Mouse (Mus musculus): ENCODE data around the gene Lmtk2.

Lmtk2 gene

DNA sequence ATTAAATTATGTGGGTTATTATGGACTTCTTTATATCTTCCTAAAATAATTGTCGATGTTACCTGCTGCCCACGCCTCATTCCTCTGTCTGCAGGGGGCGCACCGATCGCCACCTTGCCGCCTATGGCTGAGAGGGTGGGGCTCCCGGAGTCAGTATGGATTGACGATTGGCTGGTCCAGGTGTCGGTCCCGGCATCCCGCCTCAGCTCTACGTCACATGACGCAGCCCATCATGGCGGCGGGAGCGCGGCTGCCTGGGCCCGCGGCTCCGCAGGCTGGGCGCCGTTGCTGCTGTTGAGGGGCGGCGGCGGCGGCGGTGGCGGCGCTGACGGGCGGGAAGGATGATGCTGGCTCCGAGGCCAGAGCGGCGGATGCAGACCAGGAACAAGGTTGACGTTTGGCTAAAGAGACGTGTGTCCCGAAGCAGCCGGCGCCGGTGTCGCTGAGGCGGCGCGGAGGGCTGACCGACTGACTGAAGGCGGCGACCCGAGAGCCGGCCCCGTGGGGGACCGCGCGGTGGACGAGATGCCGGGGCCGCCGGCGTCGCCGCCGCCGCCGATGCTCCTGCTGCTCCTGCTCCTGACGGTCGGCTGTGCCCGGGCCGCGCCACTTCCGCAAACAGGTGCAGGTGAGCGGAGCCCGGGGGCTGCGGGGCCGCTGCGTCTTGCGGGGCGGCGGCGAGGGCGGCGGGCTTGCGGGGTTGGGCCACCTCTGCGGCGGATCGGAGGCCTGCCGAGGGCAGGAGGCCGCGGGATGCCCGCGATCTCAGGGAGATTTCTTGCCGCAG is at the start of gene Lmtk2:
Gene Lmtk2, plus strand, starts transcription at position 288 of the 787 bp plus-strand sequence.
- in situ Hi-C loops (cut with MboI; ENCODE audit: low pct_unique_long_range_greater_than_20kb in 1 of 2, low sequenced_read_pairs in 2 of 2, unreplicated experiment in 1 of 2), result no loop called here

DNA sequence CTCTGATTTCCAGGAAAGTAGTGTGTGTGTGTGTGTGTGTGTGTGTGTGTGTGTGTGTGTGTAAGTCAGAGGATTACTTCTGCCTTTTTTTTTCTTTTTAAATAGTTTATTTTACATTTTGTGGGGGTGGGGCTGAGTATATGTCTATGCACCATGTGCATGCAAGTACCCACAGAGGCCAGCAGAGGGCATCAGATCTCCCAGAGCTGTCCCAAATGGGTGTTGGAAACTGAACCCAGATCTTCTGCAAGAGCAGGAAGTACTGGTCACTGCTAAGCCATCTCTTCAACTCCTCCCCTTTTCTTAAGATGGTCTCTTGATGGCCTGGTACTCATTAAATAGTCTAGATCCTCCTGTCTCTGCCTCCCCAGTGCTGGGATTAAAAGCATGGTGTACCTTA is 49.0 kb upstream of the Lmtk2 start:
- in situ Hi-C loops (cut with MboI; ENCODE audit: low pct_unique_long_range_greater_than_20kb in 1 of 2, low sequenced_read_pairs in 2 of 2, unreplicated experiment in 1 of 2), result loop anchor here (10.0 kb wide), 1 partner anchor 104 kb away; no protein-coding TSS in a partner anchor

DNA sequence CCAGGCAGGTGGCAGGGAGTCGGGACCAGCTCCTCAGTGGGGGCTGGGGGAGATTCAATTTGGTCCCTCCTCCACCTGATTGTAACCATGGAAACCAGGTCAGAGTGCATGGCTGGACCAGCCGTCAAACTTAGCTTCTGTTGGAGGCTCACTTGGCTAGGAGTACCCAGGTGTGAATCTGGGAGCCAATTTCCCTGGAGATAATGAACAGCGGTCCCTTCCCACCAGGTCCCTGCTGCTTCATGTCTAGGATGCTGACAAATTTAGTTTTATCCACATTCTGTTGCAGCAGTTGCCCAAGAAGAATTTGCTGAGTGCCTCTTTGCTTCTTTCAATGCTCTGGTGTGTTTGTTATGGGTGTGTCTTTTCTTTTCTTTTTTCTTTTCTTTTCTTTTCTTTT is 46.8 kb upstream of the Lmtk2 start:
- in situ Hi-C loops (cut with MboI; ENCODE audit: low pct_unique_long_range_greater_than_20kb in 1 of 2, low sequenced_read_pairs in 2 of 2, unreplicated experiment in 1 of 2), result loop anchor here (10.0 kb wide), 1 partner anchor 101 kb away; no protein-coding TSS in a partner anchor

- in situ Hi-C loops (cut with MboI; ENCODE audit: low pct_unique_long_range_greater_than_20kb in 1 of 2, low sequenced_read_pairs in 2 of 2, unreplicated experiment in 1 of 2), result loop anchor here (10.0 kb wide), 1 partner anchor 100 kb away; no protein-coding TSS in a partner anchor
Measured at GRCm38 (mm10) chr5:144054340-144054739, 45.9 kb upstream of the Lmtk2 start.

DNA sequence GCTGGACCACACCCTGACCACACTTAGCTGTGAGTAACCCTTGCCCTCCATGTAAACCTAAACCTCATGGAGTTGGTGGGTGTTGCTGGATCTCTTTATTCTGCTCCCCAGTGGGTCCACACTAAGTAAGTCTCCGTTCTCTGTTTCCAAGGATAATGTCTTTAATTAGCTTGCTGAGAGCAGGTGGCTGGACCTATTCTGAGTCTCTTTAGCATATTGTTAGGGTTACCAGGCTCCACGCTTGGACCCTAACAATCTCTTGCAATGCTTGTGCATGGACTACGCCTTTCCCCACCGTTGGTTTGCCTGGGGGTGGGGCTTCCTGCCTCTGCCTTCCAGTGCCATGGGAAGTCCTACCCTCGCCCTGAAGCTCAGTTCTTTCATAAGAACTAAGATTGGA is 36.1 kb upstream of the Lmtk2 start:
- in situ Hi-C loops (cut with MboI; ENCODE audit: low pct_unique_long_range_greater_than_20kb in 1 of 2, low sequenced_read_pairs in 2 of 2, unreplicated experiment in 1 of 2), result no loop called here

- in situ Hi-C loops (cut with MboI; ENCODE audit: low pct_unique_long_range_greater_than_20kb in 1 of 2, low sequenced_read_pairs in 2 of 2, unreplicated experiment in 1 of 2), result no loop called here
Measured at GRCm38 (mm10) chr5:144066036-144066435, 34.2 kb upstream of the Lmtk2 start.

DNA sequence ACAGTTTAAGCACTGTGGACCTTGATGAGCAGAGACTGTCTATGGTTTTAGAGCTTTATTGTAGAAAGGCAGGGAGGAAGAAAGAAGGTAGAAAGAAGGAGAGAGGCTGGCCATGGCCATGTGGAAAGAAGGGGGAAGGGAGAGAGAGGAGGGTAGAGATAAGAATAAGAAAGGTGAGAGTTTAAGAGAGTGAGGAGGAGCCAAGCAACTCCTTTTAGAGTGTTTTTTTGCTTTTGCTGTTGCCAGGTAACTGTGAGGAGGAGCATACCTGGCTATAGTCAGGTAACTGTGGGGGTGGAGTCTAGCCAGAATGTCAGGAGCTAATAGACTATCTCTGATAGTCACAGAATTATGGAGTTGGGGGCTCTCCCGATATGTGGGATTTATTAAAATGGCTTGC is 30.2 kb upstream of the Lmtk2 start:
- in situ Hi-C loops (cut with MboI; ENCODE audit: low pct_unique_long_range_greater_than_20kb in 1 of 2, low sequenced_read_pairs in 2 of 2, unreplicated experiment in 1 of 2), result no loop called here

GRCm38 (mm10) chr5:144071249-144071648 is 29.0 kb upstream of the Lmtk2 start:
- in situ Hi-C loops (cut with MboI; ENCODE audit: low pct_unique_long_range_greater_than_20kb in 1 of 2, low sequenced_read_pairs in 2 of 2, unreplicated experiment in 1 of 2), result no loop called here

DNA sequence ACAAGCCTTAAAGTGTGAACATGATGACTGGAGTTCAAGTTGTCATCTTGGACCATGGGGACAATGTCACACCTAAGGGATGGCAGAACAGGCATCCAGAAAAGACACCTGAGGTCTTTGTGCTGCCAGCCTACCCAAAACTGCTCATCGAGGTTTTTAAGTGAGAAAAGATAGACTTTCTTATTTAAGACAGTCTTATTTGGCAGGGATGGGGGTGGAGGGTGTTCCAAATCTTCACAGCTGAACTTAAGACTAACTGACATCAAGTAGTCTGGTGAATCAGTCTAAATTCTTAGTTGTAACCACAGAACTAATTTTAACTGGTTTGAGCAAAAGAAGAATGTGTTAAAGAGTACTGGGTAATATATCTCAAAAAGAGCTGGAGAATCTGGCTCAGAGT is 22.7 kb upstream of the Lmtk2 start:
- in situ Hi-C loops (cut with MboI; ENCODE audit: low pct_unique_long_range_greater_than_20kb in 1 of 2, low sequenced_read_pairs in 2 of 2, unreplicated experiment in 1 of 2), result no loop called here

GRCm38 (mm10) chr5:144080886-144081285 is 19.4 kb upstream of the Lmtk2 start:
- in situ Hi-C loops (cut with MboI; ENCODE audit: low pct_unique_long_range_greater_than_20kb in 1 of 2, low sequenced_read_pairs in 2 of 2, unreplicated experiment in 1 of 2), result no loop called here

DNA sequence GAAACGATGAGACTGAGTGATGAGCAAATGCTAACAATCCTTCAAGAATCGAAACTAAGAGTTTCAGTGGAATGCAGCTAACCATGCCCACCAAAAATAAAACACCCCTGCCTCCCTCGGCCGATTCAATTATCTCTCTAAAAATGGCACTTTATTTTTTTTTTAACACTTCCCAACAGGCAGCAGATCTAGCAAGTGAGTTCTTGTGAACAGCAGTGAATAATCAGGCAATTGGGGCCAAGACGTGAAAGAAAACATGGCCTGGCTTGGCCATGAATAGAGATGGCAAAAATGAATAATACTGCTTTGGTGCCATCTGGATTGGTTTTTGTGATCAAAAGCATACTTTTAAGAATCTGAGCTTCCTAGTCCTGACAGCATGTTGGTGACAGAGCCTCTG is 18.2 kb upstream of the Lmtk2 start:
- in situ Hi-C loops (cut with MboI; ENCODE audit: low pct_unique_long_range_greater_than_20kb in 1 of 2, low sequenced_read_pairs in 2 of 2, unreplicated experiment in 1 of 2), result no loop called here

- in situ Hi-C loops (cut with MboI; ENCODE audit: low pct_unique_long_range_greater_than_20kb in 1 of 2, low sequenced_read_pairs in 2 of 2, unreplicated experiment in 1 of 2), result no loop called here
Measured at GRCm38 (mm10) chr5:144083521-144083920, 16.7 kb upstream of the Lmtk2 start.

DNA sequence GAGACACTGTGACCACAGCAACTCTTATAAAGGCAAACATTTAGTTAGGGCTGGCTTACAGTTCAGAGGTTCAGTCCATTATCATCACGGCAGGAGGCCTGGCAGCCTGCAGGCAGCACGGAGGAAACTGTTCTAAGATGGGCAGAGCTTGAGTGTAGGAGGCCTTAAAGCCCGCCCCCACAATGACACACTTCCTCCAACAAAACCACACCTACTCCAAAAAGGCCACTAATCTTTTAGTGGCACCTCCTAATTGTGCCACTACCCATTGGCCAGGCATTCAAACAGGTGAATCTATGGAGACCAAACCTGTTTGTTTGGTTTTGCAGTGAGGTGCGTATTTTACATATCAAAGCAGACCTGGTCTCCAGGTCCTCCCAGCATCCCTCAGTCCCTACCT is 16.0 kb upstream of the Lmtk2 start:
- in situ Hi-C loops (cut with MboI; ENCODE audit: low pct_unique_long_range_greater_than_20kb in 1 of 2, low sequenced_read_pairs in 2 of 2, unreplicated experiment in 1 of 2), result no loop called here

DNA sequence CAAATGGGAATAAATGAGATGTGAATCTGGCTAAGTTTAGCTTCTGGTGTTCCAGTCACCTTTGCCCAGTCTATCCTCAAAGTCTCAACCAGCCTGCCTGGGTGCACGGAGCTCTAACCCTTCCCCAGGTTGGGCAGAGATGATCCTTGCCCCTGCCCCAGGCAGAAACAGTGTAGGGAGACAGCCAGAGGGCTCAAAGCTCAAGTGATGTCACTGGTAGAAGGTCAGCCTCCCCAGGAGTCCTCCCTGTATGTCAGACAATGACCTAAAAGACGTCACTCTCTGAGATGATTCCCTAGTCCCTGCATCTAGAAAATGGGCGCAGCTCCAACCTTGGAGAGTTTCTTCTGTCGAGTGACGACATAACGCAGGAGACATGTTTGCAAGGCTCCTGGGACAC is 14.5 kb upstream of the Lmtk2 start:
- in situ Hi-C loops (cut with MboI; ENCODE audit: low pct_unique_long_range_greater_than_20kb in 1 of 2, low sequenced_read_pairs in 2 of 2, unreplicated experiment in 1 of 2), result no loop called here

- in situ Hi-C loops (cut with MboI; ENCODE audit: low pct_unique_long_range_greater_than_20kb in 1 of 2, low sequenced_read_pairs in 2 of 2, unreplicated experiment in 1 of 2), result no loop called here
Measured at GRCm38 (mm10) chr5:144086494-144086893, 13.7 kb upstream of the Lmtk2 start.

DNA sequence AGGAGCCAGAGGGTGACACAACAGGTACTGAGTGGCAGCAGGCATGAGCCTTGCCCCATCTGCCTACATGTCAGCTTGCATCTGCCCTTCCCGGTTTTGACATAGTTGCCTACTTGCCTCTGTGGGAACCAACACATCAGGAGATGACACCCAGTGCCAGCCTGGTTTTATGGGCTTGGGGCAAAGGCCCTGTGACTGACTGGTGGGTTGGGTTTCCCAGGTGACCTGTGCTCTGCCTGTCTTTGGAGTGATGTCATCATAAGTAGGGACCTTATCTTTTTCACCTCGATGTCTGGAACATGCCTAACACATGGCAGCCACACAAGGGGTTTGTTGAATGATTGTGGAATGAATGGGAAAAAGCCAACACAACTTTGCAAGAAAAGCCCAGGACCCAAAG is 11.9 kb upstream of the Lmtk2 start:
- in situ Hi-C loops (cut with MboI; ENCODE audit: low pct_unique_long_range_greater_than_20kb in 1 of 2, low sequenced_read_pairs in 2 of 2, unreplicated experiment in 1 of 2), result no loop called here

- in situ Hi-C loops (cut with MboI; ENCODE audit: low pct_unique_long_range_greater_than_20kb in 1 of 2, low sequenced_read_pairs in 2 of 2, unreplicated experiment in 1 of 2), result no loop called here
Measured at GRCm38 (mm10) chr5:144095461-144095970, 4.7 kb upstream of the Lmtk2 start.

DNA sequence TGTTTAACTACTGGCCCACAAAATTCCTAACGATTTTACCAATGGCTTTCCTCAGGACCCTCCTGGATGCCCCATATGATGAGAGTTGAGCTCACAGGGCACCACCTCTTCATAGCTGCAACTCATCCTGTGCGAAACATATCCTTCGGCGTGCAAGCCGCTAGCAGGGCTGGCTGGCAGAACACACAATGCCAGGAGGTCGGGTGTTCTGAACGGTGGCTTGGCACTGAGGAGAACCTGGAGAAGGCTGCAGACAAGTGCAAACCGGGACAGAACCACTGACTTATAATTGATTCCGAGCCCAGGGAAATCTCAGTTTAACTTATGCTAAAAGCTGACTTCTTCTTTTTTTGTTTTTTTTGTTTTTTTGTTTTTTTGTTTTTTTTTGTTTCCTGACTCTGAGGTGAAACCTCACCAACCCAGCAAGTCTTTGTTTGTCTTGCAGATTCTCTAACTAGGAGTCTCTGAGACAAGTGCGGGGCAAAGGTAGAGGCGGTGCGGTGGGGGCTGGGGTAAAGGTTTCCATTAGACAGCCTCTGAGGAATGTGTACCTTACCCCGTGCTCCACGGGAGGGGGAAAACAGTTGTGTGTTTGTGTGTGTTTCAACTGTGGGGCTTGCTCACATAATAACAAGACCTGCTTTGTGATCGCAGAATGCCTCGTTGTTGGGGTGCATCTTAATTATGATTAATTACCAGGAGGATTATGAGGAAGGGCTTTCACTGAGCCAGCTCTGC is 2.2 kb upstream of the Lmtk2 start:
- in situ Hi-C loops (cut with MboI; ENCODE audit: low pct_unique_long_range_greater_than_20kb in 1 of 2, low sequenced_read_pairs in 2 of 2, unreplicated experiment in 1 of 2), result no loop called here

GRCm38 (mm10) chr5:144098640-144098929 is 1.7 kb upstream of the Lmtk2 start:
- in situ Hi-C loops (cut with MboI; ENCODE audit: low pct_unique_long_range_greater_than_20kb in 1 of 2, low sequenced_read_pairs in 2 of 2, unreplicated experiment in 1 of 2), result no loop called here

DNA sequence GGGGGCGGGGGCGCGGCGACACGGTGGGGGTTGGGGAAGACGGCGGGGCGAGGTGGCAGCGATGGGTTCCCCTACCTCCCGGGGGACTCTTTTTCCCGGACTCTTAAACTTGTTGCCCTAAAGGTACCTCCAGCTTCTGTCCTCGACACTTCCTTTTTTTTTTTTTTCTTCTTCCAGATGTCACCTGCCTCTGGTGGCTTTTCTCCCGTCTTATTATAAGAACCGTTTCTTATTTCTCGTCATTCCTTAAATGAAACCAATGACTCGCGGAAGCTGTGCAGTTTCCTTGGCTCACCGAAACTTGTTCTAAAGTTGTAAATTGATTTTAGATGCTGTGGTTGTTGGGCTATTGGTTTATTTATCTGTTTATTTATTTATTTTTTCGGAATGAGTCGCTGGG is 712 bp downstream of the Lmtk2 start:
- in situ Hi-C loops (cut with MboI; ENCODE audit: low pct_unique_long_range_greater_than_20kb in 1 of 2, low sequenced_read_pairs in 2 of 2, unreplicated experiment in 1 of 2), result no loop called here
